Mouse (Mus musculus): ENCODE measurements around the gene Cdk6.

DNA sequence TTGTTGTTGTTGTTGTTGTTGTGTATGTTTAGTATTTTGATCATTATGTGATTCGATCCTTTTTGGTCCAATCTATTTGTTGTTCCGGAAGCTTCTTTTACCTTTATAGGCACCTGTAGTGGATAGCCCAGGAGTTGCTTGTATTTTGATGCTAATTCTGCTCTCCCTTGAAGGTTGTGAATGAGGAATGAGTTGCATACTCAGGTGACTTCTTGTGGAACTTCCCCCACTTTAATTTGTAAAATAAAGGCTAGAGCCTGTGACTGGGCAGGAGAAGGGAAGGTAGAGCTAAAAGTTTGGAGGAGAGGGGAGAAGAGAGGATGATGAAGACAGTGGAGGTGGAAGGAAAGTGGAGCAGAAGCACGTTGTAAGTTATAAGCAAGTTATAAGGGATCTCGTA lies 47.6 kb upstream of the Cdk6 start:
- TF ChIP-seq ZC3H11A (IDR thresholded peaks at IDR 0.05; ENCODE audit: borderline replicate concordance, low read depth, low read length) (no peak), HCFC1 (IDR thresholded peaks at IDR 0.05; ENCODE audit: borderline replicate concordance, insufficient read depth, low read length) (no peak)
